Mouse (Mus musculus) megakaryocyte, embryonic 14.5 days (primary cell): ENCODE measurements around the gene Rpusd2. TPM values are rescaled to one million over a fixed set of nuclear protein-coding genes. Genes with fewer than 3 reads are reported as not detected.
"Not testable (repeated sequence)": the region's sequence is repeated elsewhere in the genome, so short reads cannot be mapped to it uniquely, and the experiment has no call there.

ENCODE experiments used
- H3K27me3 ChIP-seq: replicated peaks from 2 replicates; pipeline ENCODE3; 2012; ENCODE audit warnings: inconsistent platforms
- H3K36me3 ChIP-seq: replicated peaks from 2 replicates; pipeline ENCODE3; 2012; ENCODE audit warnings: low read length, inconsistent platforms, mixed read lengths
- H3K4me1 ChIP-seq: 2 replicates; pipeline ENCODE4 v1.6.1; 2012; ENCODE audit warnings: inconsistent platforms
- H3K4me3 ChIP-seq: replicated peaks from 2 replicates; pipeline ENCODE3; 2012; ENCODE audit warnings: moderate library complexity, mild to moderate bottlenecking, inconsistent platforms
- H3K9me3 ChIP-seq: 2 replicates; pipeline ENCODE4 v1.6.1; 2012; ENCODE audit warnings: inconsistent platforms
- FLI1 ChIP-seq: IDR thresholded peaks from 2 replicates; pipeline ENCODE4 v1.6.1; 2012; ENCODE audit warnings: low read length, inconsistent platforms, mixed read lengths
- GATA1 ChIP-seq: IDR thresholded peaks from 3 replicates; pipeline ENCODE4 v1.6.1; 2012; ENCODE audit warnings: mixed read lengths, low read length, inconsistent platforms, borderline replicate concordance
- polyA plus RNA-seq: library from polyadenylated mRNA; stranded (reverse); fragments of >175 nt; gene quantifications from 2 replicates; pipeline ENCODE4 v1.2.3, GENCODE M21; 2012; ENCODE audit warnings: low replicate concordance; ENCODE audit not compliant: insufficient read depth

Rpusd2 gene
- polyA plus RNA-seq: 0.67 and 1.8 TPM in 2 replicates

DNA sequence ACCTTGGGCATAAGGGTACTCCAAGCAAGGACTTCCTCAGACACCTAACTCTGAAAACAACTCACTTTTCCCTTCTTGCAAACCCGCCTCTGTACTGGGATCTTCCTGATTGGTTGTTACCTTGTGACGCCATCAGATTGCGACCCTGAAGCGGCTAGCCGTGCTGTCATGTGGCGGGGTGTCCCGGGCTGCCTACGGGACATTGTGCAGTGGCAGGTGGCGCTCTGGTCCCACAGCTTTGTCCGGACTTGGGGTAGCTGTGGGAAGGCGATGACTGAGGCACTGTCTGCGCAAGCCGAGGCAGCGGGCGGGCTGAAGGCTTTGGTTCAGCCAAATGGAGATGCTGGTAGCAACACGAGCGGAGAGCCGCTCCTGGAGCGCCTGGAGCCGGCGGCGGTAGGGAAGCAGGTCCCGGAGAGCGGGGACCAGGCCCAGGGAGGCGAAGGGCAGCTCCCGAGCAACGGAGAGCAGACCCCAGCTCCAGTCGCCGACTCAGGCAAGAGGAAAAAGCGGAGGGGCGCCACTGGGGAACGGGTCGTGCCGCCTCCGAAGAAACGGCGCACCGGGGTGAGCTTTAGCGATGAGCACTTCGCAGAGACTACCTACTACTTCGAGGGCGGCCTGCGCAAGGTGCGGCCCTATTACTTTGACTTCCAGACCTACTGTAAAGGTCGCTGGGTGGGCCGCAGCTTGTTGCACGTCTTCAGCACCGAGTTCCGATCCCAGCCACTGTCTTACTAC lies at the start of gene Rpusd2:
Gene Rpusd2, plus strand, starts transcription at position 135 of the 741 bp plus-strand sequence.
- H3K36me3 ChIP-seq: peaks cover 31% of the 10 kb centered on the region
- H3K4me3 ChIP-seq: peak within 1 kb of the TSS; percentile 96
- TF ChIP-seq FLI1 (no peak), GATA1 (no peak)
- no peaks in the 10 kb centered on the region for H3K27me3 ChIP-seq
- H3K4me1 ChIP-seq: peaks cover 41% of the 10 kb centered on the region
- no peaks in the 10 kb centered on the region for H3K9me3 ChIP-seq

DNA sequence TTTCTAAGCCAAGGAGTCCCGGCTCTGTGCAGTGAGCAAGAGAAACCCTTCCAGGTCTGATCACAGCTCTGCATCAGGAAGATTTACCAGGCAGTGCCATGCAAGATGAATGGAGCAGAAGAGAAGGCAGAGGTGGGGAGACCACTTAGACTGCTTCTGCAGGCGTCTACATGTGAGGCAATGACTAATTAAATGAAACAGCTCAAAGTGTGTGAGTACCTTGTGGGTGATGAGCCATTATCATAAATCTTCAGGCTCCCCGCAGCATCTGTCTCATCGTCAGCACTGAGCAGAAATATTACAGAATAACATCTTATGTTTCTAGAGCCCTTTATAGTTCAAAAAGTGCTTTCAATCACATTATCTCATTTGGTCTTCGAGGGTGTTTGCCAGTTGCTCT lies 39.1 kb upstream of the Rpusd2 start:
- H3K27me3 ChIP-seq: peaks cover 71% of the 10 kb centered on the region
- H3K9me3 ChIP-seq: peaks cover 6% of the 10 kb centered on the region
- TF ChIP-seq FLI1: no peak
- TF ChIP-seq GATA1: no peak
- no peaks in the 10 kb centered on the region for H3K4me1 ChIP-seq
- no peaks in the 10 kb centered on the region for H3K36me3 ChIP-seq
- H3K4me3 ChIP-seq: no peak overlapping the region

DNA sequence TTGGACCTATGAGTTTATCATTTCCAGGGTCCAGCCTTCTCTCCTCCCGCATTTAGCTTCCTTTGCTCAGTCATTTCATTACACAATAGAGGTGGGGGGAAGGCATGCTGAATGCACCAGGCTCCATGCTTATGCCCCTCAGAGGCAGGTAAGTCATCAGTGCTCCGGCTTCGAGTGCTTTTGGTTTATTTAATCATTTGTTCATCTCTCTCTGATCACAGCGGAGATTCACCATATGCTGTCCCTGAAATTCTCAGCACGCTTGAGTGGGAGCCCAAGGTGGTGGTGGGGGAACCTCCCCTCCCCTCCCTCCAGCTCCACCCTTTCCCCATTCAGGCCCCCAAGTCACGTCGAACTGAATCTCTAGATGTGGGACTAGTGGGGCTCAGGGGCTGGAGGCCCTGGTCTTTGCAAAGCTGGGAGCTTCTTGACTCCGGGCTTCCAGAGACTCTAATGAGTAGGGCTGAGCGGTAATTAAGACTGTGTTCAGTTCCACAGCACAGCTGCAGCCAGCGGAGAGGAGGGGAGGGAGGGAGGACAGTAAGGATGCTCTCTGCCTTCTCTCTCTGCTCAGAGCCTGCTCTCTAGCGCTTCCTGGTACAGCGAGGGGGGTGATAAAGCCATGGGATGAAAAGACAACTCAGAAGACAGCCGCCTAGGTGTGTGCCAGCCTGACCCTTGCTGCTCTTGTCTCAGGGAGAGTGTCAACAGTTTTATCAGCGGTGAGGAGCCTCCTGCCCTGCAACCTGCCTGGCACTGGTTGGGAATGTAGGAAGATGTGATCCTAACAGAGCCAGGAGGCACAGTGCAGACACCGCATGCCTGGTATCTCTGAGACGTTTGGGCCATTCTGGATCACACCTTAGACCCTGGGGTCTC lies 38.4 kb upstream of the Rpusd2 start:
- peaks cover 72% of the 10 kb centered on the region for H3K27me3 ChIP-seq
- peaks cover 3% of the 10 kb centered on the region; the same call in 1 of the 2 replicates for H3K9me3 ChIP-seq
- TF ChIP-seq FLI1 (no peak), GATA1 (no peak)
- no peaks in the 10 kb centered on the region for H3K4me1 ChIP-seq
- no peak overlapping the region for H3K4me3 ChIP-seq
- H3K36me3 ChIP-seq: no peaks in the 10 kb centered on the region

DNA sequence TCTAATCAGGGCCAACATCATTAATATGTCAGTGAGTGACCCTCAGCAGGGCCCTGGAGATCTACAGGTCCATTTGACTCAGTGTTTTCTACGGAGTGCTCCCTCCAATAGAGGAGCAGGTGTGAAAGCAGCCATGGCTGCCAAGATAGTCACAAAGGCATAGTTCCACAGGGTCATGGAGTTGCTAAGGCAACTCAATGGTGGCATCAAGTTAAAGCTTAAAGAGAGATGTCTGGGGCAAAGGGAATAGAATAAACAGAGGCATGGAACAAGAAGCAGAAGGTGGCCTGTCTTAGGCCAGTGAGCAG lies 37.8 kb upstream of the Rpusd2 start:
- Histone ChIP-seq H3K4me3 (no peak overlapping the region), H3K27me3 (peaks cover 72% of the 10 kb centered on the region), H3K4me1 (no peaks in the 10 kb centered on the region), H3K9me3 (peaks cover 3% of the 10 kb centered on the region; the same call in 1 of the 2 replicates), H3K36me3 (no peaks in the 10 kb centered on the region)
- no peak for TF ChIP-seq FLI1
- TF ChIP-seq GATA1: no peak

DNA sequence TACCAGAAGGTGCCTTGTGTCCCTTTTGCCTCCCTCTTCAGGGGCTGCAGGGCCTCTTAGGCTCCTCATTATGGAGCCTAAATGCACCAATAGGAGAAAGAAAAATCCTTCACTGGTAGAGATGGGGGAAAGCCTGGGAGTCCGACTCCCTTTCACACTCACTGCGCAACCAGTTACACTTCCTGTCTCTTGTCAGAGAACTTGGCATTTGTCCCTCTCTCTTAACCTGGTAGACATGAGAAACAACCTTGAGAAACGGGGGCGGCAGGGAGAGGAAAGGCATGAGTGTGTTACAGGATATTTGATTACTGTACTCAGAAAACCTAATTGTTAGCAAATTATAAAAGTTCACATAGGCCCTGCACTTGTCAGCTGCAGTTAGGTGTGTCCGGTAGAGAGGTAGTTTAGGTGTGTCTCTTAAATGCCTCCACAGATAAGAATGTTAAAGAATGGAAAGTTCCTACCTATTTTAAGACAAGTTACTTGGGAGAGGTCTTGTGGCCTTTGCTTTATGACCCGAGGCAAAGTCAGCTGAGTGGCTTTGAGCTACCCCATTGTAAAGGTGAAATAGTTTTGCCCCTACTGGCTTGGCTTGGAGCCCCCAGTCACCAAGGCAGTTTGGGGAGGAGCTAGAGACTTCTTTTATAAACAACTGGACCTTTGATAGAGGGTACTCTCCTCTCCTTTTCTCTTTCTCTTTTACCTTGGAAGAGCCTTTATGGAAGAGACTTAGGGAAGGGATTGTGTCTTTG lies 36.3 kb upstream of the Rpusd2 start:
- Histone ChIP-seq H3K4me1 (no peaks in the 10 kb centered on the region), H3K36me3 (no peaks in the 10 kb centered on the region), H3K27me3 (peaks cover 74% of the 10 kb centered on the region), H3K4me3 (no peak overlapping the region), H3K9me3 (no peaks in the 10 kb centered on the region)
- no peak for TF ChIP-seq GATA1
- no peak for TF ChIP-seq FLI1

DNA sequence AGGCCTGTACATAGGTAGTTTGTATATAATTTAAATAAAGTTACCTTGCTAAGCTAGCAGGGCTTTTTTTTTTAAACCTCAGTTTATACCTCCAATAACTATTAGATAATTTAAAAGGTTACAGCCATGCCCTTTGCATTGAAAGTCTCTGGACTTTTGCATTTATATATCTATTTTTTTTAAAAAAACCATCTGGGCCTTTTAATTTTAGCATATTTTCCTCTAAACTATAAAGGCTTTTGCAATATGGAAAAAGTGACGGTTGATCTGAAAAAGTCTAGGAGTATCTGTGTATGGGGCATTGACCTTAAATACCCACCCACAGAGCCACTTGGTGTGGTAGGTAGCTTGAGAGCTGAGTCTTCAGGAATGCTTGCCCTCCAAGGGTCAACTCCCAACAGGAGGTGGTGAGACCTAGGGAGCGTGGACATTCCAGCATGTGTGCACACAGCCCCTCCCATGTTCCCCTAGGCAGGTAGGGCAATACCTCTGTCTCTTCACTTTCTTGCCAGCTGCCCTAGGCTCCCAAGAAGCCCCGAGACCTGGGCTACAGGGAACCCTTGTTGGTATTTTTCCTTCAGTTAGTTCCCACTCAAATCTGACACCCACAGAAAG lies 35.5 kb upstream of the Rpusd2 start:
- H3K27me3 ChIP-seq: peaks cover 70% of the 10 kb centered on the region
- H3K4me3 ChIP-seq: no peak overlapping the region
- no peaks in the 10 kb centered on the region for H3K9me3 ChIP-seq
- H3K36me3 ChIP-seq: no peaks in the 10 kb centered on the region
- TF ChIP-seq GATA1 (no peak), FLI1 (no peak)
- no peaks in the 10 kb centered on the region for H3K4me1 ChIP-seq

DNA sequence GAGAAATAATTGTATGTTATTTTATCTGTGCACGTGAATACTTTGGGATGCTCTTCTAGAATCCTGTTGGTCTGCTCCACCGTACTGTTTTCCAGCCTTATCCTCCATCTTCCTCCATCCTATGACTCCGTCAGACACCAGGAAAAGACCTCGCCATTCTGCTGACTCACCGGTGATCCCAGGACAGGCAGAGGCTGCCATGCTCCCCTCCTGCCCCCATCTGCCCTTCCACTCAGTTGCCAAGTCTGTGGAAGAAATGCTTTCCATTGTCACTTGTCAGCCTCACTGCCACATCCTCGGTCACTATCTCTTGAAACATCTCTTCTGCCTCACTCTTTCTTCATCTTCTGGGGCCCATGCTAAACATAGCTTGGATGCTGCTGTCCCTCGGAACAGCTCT lies 27.7 kb upstream of the Rpusd2 start:
- H3K4me1 ChIP-seq: peaks cover 6% of the 10 kb centered on the region
- no peaks in the 10 kb centered on the region for H3K9me3 ChIP-seq
- H3K36me3 ChIP-seq: no peaks in the 10 kb centered on the region
- peaks cover 43% of the 10 kb centered on the region for H3K27me3 ChIP-seq
- TF ChIP-seq GATA1: no peak
- TF ChIP-seq FLI1: no peak
- H3K4me3 ChIP-seq: no peak overlapping the region

DNA sequence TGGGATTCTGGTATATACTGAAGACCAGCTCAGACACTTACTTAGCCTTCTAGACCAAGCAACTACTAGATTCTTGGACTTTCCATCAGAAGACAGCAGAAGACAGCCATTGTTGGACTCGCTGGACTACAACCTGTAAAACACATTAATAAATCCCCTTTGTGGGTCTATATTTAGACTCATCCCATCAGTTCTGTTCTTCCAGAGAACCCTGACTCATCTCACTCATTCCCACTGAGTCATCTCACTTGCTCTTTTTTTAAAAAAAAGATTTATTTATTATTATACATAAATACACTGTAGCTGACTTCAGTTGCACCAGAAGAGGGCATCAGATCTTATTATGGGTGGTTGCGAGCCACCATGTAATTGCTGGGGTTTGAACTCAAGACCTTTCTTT lies 25.2 kb upstream of the Rpusd2 start:
- TF ChIP-seq GATA1 (no peak), FLI1 (no peak)
- Histone ChIP-seq H3K9me3 (no peaks in the 10 kb centered on the region), H3K36me3 (no peaks in the 10 kb centered on the region), H3K27me3 (peaks cover 46% of the 10 kb centered on the region), H3K4me3 (no peak overlapping the region), H3K4me1 (peaks cover 14% of the 10 kb centered on the region)

DNA sequence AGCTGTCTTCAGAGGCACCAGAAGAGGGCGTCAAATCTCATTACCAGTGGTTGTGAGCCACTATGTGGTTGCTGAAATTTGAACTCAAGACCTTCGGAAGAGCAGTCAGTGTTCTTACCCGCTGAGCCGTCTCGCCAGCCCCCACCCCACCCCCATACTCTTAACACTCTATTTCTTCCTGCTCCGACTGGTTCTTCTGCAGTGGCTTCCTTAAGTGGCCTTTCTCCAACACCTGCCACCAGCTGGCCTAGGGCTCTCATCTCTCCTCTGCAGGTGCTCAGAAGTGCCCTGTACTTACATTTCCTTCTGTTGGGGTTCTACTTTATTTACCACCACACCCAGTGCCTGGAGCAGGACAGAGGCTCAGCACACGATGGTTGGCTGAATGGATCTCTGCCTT lies 19.6 kb upstream of the Rpusd2 start:
- Histone ChIP-seq H3K4me1 (peaks cover 32% of the 10 kb centered on the region), H3K9me3 (peaks cover 13% of the 10 kb centered on the region), H3K27me3 (peaks cover 24% of the 10 kb centered on the region), H3K36me3 (peaks cover 26% of the 10 kb centered on the region), H3K4me3 (peak overlapping the region; percentile 78)
- TF ChIP-seq GATA1: no peak
- TF ChIP-seq FLI1: no peak

DNA sequence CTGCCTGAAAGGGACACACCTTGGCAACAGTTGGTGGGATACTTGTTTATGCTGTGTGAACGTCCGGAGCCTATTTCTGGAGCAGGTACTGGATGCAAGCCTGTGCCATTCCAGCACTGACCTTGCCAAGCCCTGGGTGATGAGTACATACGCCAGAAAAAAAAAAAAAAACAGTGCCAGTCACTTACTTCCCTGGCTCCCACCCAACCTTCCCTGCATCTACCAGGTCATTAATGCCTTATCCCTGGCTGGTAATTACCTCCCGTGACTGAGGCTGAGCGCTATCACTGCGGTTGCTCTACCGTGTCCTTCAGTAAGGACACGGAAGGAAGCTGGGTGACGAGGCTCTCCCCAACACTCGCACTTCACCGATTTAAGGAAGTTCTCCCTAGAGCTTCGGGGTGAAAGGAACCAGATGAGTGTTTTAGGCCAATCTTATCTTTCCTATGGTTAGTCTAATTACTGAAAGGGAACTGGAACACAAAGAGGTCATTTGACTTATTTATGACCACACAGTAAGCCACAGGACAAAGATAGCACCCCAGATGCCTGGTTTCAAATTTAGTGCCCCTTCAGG lies 18.9 kb upstream of the Rpusd2 start:
- Histone ChIP-seq H3K4me1 (peaks cover 32% of the 10 kb centered on the region), H3K27me3 (peaks cover 24% of the 10 kb centered on the region), H3K4me3 (peak overlapping the region; percentile 78), H3K36me3 (peaks cover 33% of the 10 kb centered on the region), H3K9me3 (peaks cover 13% of the 10 kb centered on the region)
- TF ChIP-seq GATA1 (no peak), FLI1 (no peak)

DNA sequence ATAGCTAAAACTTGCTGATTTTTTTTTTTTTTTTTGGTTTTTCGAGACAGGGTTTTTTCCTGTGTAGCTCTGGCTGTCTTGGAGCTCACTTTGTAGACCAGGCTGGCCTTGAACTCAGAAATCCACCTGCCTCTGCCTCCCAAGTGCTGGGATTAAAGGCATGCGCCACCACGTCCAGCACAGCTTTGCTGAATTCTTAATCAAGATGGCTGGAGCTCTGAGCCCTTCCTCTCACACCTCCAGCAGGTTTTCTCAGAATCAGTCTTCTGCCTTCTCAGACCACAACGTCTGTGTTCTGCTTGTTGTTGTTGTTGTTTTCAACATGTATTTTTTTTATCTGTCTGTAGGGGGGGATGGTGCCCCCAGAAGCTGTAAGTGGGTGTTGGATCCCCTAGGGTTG lies 18.3 kb upstream of the Rpusd2 start:
- H3K4me3 ChIP-seq: not testable (repeated sequence)
- Histone ChIP-seq H3K36me3 (peaks cover 40% of the 10 kb centered on the region), H3K4me1 (peaks cover 32% of the 10 kb centered on the region)

More for the DNA sequence above, 18.3 kb upstream of the Rpusd2 start:
- peaks cover 24% of the 10 kb centered on the region for H3K27me3 ChIP-seq
- peaks cover 17% of the 10 kb centered on the region for H3K9me3 ChIP-seq
